Mouse (Mus musculus): Measurements from ENCODE around the gene Celf5.
A peak's percentile ranks its signal among the peaks of the same experiment; 100 is the strongest.

Gene Celf5

GRCm38 (mm10) chr10:81482533-81482889 is at the start of gene Celf5:
TSS of gene Celf5 (minus strand) at chr10:81482709.
- DNase-seq: peak; percentile 71 to 82

- DNase-seq: peak; percentile 92 to 93
These were observed 44.3 kb upstream of the Celf5 start for GRCm38 (mm10) chr10:81526779-81527178.

- DNase-seq: no peak
These were observed 42.6 kb upstream of the Celf5 start for GRCm38 (mm10) chr10:81525017-81525694.

- peak in 1 of 2 experiments; percentile 34 for DNase-seq
These were observed 41.6 kb upstream of the Celf5 start, which contains the start of gene Gna15 for GRCm38 (mm10) chr10:81524051-81524605. TSS of gene Gna15 (minus strand) at chr10:81524225.

- peak in 1 of 2 experiments; percentile 25 for DNase-seq
These were observed 41.1 kb upstream of the Celf5 start for GRCm38 (mm10) chr10:81523570-81523969.

GRCm38 (mm10) chr10:81523142-81523541 is 40.6 kb upstream of the Celf5 start:
- DNase-seq: no peak

- peak in 1 of 2 experiments; percentile 15 for DNase-seq
These were observed 37.5 kb upstream of the Celf5 start for GRCm38 (mm10) chr10:81519978-81520365.

- peak; percentile 43 to 60 for DNase-seq
These were observed 36.9 kb upstream of the Celf5 start for GRCm38 (mm10) chr10:81519227-81519977.

- DNase-seq: peak; percentile 85 to 89
These were observed 36.0 kb upstream of the Celf5 start for GRCm38 (mm10) chr10:81518546-81518945.

GRCm38 (mm10) chr10:81517227-81517626 is 34.7 kb upstream of the Celf5 start:
- DNase-seq: peak; percentile 75 to 80

- peak in 1 of 2 experiments; percentile 42 for DNase-seq
These were observed 31.3 kb upstream of the Celf5 start for GRCm38 (mm10) chr10:81513798-81514197.

GRCm38 (mm10) chr10:81510246-81510810 is 27.8 kb upstream of the Celf5 start:
- no peak for DNase-seq

GRCm38 (mm10) chr10:81507691-81508489 is 25.4 kb upstream of the Celf5 start:
- no peak for DNase-seq

- DNase-seq: no peak
These were observed 24.6 kb upstream of the Celf5 start for GRCm38 (mm10) chr10:81507095-81507494.

- peak in 1 of 2 experiments; percentile 39 for DNase-seq
These were observed 22.6 kb upstream of the Celf5 start for GRCm38 (mm10) chr10:81505016-81505664.

GRCm38 (mm10) chr10:81502658-81503057 is 20.1 kb upstream of the Celf5 start:
- peak; percentile 96 to 97 for DNase-seq

- DNase-seq: no peak
These were observed 19.4 kb upstream of the Celf5 start for GRCm38 (mm10) chr10:81501863-81502262.

GRCm38 (mm10) chr10:81500032-81500431 is 17.5 kb upstream of the Celf5 start, which contains the start of gene S1pr4:
TSS of gene S1pr4 (minus strand) at chr10:81500132.
- no peak for DNase-seq

- DNase-seq: peak; percentile 78 to 81
These were observed 16.9 kb upstream of the Celf5 start for GRCm38 (mm10) chr10:81499250-81499901.

GRCm38 (mm10) chr10:81498316-81499249 is 16.1 kb upstream of the Celf5 start:
- peak; percentile 49 to 54 for DNase-seq

Measured in B cell, adult 2 months (primary cell).